Mouse (Mus musculus) thymus, adult 2 months (tissue): Measurements from ENCODE around the gene Cks1brt. TPM values are rescaled to one million over a fixed set of nuclear protein-coding genes. Genes with fewer than 3 reads are reported as not detected.
A peak's percentile ranks its signal among the peaks of the same experiment; 100 is the strongest.
"Not testable (repeated sequence)": the region's sequence is repeated elsewhere in the genome, so short reads cannot be mapped to it uniquely, and the experiment has no call there.

Experiments
- DNase-seq: peaks from one replicate; pipeline ENCODE4 v3.0.0; 2021
- H3K27ac ChIP-seq: fragments of 200-500 bp; 2 replicates; pipeline ENCODE4 v1.5.1; 2012; ENCODE audit warnings: low read length, control low read depth; ENCODE audit not compliant: control insufficient read depth, insufficient read depth
- H3K27me3 ChIP-seq: fragments of 200-500 bp; 2 replicates; pipeline ENCODE4 v1.6.1; 2012; ENCODE audit warnings: mild to moderate bottlenecking, low read length, moderate library complexity, mixed read lengths; ENCODE audit not compliant: control insufficient read depth, insufficient read depth
- H3K36me3 ChIP-seq: fragments of 200-500 bp; 2 replicates; pipeline ENCODE4 v1.6.1; 2012; ENCODE audit warnings: mild to moderate bottlenecking, low read length, moderate library complexity; ENCODE audit not compliant: control insufficient read depth, insufficient read depth
- H3K4me1 ChIP-seq: fragments of 200-500 bp; replicated peaks from 2 replicates; pipeline ENCODE4 v1.6.1; 2012; ENCODE audit warnings: low read length; ENCODE audit not compliant: control insufficient read depth, insufficient read depth
- H3K4me3 ChIP-seq: fragments of 200-500 bp; 2 replicates; pipeline ENCODE4 v1.5.1; 2012; ENCODE audit warnings: mild to moderate bottlenecking, low read length, control low read depth, moderate library complexity; ENCODE audit not compliant: control insufficient read depth, insufficient read depth
- CTCF ChIP-seq: fragments of 200-500 bp; IDR thresholded peaks from 2 replicates; pipeline ENCODE4 v1.5.1; 2012; ENCODE audit warnings: mild to moderate bottlenecking, control low read depth, low read length, moderate library complexity, borderline replicate concordance; ENCODE audit not compliant: control insufficient read depth, poor library complexity, insufficient read depth; ENCODE audit errors: extremely low read depth
- POLR2A ChIP-seq: fragments of 200-500 bp; IDR thresholded peaks from 2 replicates; pipeline ENCODE4 v1.6.1; 2012; ENCODE audit warnings: mild to moderate bottlenecking, low read length, control low read depth, moderate library complexity; ENCODE audit not compliant: control insufficient read depth, poor library complexity, insufficient read depth; ENCODE audit errors: extremely low read depth
- WGBS: fragments of 180-500 bp; shearing (Covaris S2); methylation state at CpG from one replicate; pipeline ENCODE4 v1.1.7; 2018; 5-methylcytosine and 5-hydroxymethylcytosine counted together
- polyA plus RNA-seq: library from polyadenylated mRNA; depleted of rRNA; stranded (reverse); fragments of >200 nt; gene quantifications from 2 replicates; pipeline ENCODE4 v1.2.3, GENCODE M21; 2012

Cks1brt gene
- polyA plus RNA-seq, 1 experiment, result not detected

DNA sequence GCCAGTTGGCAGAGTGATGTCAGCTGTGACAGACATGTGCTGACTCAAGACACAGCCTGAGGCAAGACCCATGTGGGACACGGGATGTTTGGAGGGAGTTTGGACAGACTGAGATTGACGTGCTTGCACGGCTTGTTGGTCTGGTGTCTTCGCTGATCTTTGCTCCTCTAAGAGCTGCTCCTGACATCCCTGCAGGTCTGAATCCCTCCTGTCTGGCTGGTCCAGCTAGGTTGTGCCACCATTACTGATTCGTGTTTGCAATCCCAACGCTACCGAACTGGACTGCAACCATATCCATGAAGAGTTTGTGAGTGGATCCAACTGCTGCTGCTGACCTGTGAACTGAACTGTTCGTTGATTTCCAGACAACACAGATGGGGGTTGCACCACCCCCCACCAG lies 28.0 kb upstream of the Cks1brt start:
- TF ChIP-seq CTCF (no peak), POLR2A (no peak)
- H3K27ac ChIP-seq, result no peak overlapping the region
- no peak overlapping the region for H3K4me3 ChIP-seq
- H3K36me3 ChIP-seq, result no peaks in the 10 kb centered on the region
- 96% methylated on average over 8 of the region's 8 CpGs for WGBS
- DNase-seq, result no peak
- H3K4me1 ChIP-seq, result no peaks in the 10 kb centered on the region; the same call in 1 of the 2 replicates
- H3K27me3 ChIP-seq, result no peaks in the 10 kb centered on the region

DNA sequence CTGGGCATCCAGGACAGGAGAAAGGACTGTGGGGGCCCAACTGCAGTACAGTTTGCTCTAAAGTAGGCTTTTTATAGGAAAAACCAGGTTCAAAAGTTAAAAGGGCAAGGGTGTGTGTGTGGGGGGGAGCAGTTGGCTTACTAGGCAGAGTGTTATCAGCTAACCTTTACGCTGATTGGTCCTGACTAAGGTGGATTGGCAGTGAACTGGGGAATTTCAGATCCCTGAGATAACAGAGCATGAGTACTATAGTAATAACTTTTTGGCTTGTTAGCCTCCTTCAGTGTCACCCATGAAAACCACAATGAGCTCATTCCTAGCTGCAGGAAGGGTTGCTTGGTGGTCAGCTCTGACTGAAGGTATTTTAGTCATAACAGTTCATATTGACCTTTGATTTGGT lies 19.4 kb upstream of the Cks1brt start:
- Histone ChIP-seq H3K4me3 (no peak overlapping the region), H3K36me3 (no peaks in the 10 kb centered on the region), H3K27ac (no peak overlapping the region), H3K27me3 (no peaks in the 10 kb centered on the region), H3K4me1 (no peaks in the 10 kb centered on the region)
- WGBS, result 90% methylated on average over 1 of the region's 1 CpGs
- no peak for TF ChIP-seq CTCF
- no peak for TF ChIP-seq POLR2A
- no peak for DNase-seq

DNA sequence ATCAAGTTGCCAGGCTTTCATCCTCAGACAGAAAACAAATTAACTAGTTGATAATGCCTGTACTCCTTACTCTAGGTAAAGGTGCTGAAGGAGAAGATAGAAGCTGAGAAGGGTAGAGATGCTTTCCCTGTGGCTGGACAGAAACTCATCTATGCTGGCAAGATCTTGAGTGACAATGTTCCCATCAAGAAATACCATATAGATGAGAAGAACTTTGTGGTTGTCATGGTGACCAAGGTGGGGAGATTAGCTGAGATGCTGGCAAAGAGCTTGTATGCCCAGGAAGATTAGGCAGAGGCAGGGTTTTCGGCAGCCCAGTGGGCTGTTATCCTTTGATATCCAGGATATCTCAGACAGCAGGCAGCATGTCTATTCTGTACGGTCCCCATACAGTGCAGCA lies 16.0 kb upstream of the Cks1brt start:
- H3K4me1 ChIP-seq, H3K4me3 ChIP-seq, H3K27ac ChIP-seq, H3K36me3 ChIP-seq, DNase-seq, H3K27me3 ChIP-seq: not testable (repeated sequence)
- 97% methylated on average over 2 of the region's 2 CpGs for WGBS

DNA sequence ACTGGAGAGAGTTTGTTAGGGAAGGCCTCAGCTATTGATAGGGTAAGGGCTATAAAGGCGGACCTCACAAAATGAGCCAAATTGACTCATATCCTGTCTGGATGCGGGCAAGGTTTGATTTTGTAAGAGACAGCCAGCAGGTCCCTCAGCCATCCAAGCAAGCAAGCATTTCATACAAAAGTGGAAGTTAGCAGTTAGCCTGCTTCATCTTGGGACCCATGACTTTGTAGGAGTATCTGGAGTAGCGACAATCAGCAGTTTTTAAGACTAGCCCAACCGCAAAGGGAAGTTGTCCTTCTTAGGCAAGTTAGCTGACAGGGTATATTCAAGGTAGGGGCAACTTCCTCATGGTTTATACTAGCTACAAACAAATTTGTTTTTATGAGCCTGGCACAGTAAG lies 9.2 kb upstream of the Cks1brt start:
- H3K27ac ChIP-seq, result no peak overlapping the region

DNA sequence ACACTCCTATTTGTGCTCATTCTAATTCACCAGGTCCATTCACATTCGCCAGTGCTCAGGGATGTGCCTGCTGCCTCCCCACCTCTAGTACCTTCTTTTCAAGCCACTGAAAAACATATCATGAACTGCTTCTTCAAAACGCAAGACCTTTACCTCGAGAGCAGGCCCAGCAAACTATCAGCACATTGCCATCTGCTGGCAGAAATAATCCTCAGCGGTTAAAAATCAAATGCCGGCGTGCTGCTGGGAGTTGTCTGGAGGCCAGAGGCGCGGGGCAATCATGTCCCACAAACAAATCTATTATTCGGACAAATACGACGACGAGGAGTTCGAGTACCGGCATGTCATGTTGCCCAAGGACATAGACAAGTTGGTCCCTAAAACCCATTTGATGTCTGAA lies 19.6 kb downstream of the Cks1brt start:
- Histone ChIP-seq H3K4me1 (no peaks in the 10 kb centered on the region), H3K27me3 (no peaks in the 10 kb centered on the region), H3K4me3 (no peak overlapping the region), H3K36me3 (no peaks in the 10 kb centered on the region), H3K27ac (no peak overlapping the region)
- TF ChIP-seq CTCF (no peak), POLR2A (no peak)
- WGBS, result 25% methylated on average over 14 of the region's 14 CpGs
- DNase-seq, result peak; percentile 21

More for the DNA sequence above, 9.2 kb upstream of the Cks1brt start:
- 72% methylated on average over 4 of the region's 4 CpGs for WGBS
- no peaks in the 10 kb centered on the region for H3K27me3 ChIP-seq
- H3K4me3 ChIP-seq, result no peak overlapping the region
- no peak for DNase-seq
- TF ChIP-seq CTCF (no peak), POLR2A (no peak)
- no peaks in the 10 kb centered on the region for H3K36me3 ChIP-seq
- no peaks in the 10 kb centered on the region for H3K4me1 ChIP-seq

DNA sequence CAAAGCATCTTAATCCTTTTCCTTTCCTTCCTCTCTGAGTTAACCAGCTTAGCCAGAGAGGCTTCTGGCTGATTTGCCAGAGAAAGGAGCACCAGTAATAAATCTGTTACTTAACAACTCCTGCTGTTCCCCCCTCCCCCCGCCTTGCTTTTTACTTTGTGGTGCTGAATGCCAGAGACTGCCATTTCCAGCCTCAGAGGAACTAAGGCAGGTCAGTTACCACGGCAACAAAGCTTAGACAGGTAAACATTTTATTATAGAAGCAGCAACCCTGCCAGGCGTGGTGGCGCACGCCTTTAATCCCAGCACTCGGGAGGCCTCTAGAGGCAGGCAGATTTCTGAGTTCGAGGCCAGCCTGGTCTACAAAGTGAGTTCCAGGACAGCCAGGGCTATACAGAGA lies 24.2 kb downstream of the Cks1brt start:
- DNase-seq, result no peak

DNA sequence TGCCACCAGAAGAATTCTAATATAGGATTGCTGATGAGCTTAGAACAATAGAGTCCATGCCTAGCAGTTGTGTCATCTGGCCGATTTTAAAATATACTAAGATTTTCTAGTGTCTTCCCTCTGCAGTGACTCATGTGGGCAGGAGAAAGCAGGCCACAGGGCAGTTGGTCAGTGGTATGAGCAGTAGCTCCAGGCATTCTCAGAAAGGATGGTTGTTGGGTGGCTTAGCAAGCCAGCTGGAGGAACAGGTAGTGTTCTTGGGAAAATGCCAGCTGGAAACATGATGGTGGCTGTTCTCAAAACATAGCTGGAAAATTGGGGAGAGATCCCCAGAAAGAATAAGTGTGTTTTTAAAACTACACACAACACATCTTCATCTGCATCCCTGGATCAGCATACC lies 40.6 kb downstream of the Cks1brt start:
- Histone ChIP-seq H3K27me3 (no peaks in the 10 kb centered on the region), H3K4me1 (no peaks in the 10 kb centered on the region), H3K36me3 (no peaks in the 10 kb centered on the region), H3K27ac (no peak overlapping the region), H3K4me3 (no peak overlapping the region)
- TF ChIP-seq CTCF (no peak), POLR2A (no peak)
- WGBS, result 92% methylated on average over 1 of the region's 1 CpGs
- DNase-seq, result no peak

More for the DNA sequence above, 24.2 kb downstream of the Cks1brt start:
- Histone ChIP-seq H3K4me3 (no peak overlapping the region), H3K36me3 (no peaks in the 10 kb centered on the region), H3K27ac (no peak overlapping the region), H3K27me3 (no peaks in the 10 kb centered on the region), H3K4me1 (no peaks in the 10 kb centered on the region)
- 47% methylated on average over 7 of the region's 7 CpGs for WGBS
- TF ChIP-seq POLR2A (no peak), CTCF (no peak)
